Mouse (Mus musculus) liver, embryonic 14.5 days (tissue): Measurements from ENCODE around the gene Npm1.

ENCODE experiments used
- CTCF ChIP-seq: IDR thresholded peaks from 2 replicates; pipeline ENCODE4 v1.5.1; 2016; ENCODE audit warnings: antibody characterized with exemption, low read depth, control low read depth
- EP300 ChIP-seq: IDR thresholded peaks from 2 replicates; pipeline ENCODE4 v1.6.1; 2016; ENCODE audit warnings: antibody characterized with exemption, low read depth

DNA sequence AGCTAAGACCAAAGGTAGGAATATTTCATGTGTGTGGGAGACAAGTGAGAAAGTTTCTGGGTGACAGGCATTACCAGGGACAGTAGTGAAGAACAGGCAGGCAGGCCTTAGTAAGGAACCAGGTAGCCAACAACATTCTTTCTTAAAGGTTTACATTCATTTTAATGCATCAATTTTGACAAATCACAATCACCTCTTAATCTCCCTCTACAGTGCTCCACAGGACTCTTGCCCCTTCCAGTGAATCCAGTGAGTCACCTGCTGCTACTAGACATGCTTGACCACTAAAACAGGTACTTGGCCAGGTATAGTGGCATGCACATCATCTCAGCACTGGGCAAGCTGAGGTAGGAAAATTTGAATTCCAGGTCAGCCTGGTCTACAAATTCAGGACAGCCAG, 12.6 kb downstream of the Npm1 start:
- TF ChIP-seq CTCF (no peak), EP300 (no peak)
